17 mouse cellular contexts compared by ENCODE assay signal in the genomic region with DNA sequence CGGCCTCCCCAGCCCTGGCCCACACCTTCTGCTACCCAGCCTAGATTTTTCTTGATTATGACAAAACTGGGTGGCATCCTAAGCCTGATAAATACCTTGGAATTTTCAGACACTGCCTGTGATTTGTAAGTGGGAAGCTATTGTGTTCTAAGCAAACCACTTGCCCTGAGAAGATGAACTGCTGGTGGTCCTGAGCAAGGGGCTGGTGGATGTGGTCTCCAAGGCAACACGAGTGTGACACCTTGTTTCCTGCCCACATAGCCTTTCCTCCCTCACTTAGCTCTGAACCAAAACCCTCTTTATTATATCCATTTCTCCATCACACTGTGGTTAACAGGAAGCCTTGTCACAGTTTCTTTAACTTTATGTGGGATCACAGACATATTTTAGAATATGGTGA.
DNase-seq lines count a peak whose midpoint lies in the region; ATAC-seq and TF ChIP-seq lines count a peak whose summit lies in the region.
"Had no signal": no experiment of that assay in that cellular context is flagged by ENCODE, and none has a peak within 500 bp of the region (broad histone marks: within the 10 kb centered on the region; RNA-seq: fewer than 3 reads in every experiment).

No protein-coding gene starts in this region.

- no peaks in the 10 kb centered on the region for H3K9me3 ChIP-seq in lung, embryonic 14.5 days (ENCODE audit: low read depth, low read length)
- H3K9me3 ChIP-seq in forebrain, embryonic 15.5 days = no peaks in the 10 kb centered on the region
- no peaks in the 10 kb centered on the region for H3K9me3 ChIP-seq in midbrain, postnatal 0 days (ENCODE audit: low read length)
- H3K9me3 ChIP-seq: embryonic facial prominence, embryonic 15.5 days had no signal

- no peak for TF ChIP-seq CTCF in lung, embryonic 14.5 days (IDR thresholded peaks at IDR 0.05; ENCODE audit: low read depth)
- no peak for TF ChIP-seq CTCF in embryonic fibroblast, embryonic 13.5 days (IDR thresholded peaks at IDR 0.05; ENCODE audit: borderline replicate concordance, insufficient read depth, low read length)
- no peak for TF ChIP-seq CTCF in midbrain, postnatal 0 days (IDR thresholded peaks at IDR 0.05)

- no peak overlapping the region for H3K4me2 ChIP-seq in lung, embryonic 14.5 days
- no peak overlapping the region for H3K4me2 ChIP-seq in forebrain, embryonic 15.5 days (replicated peaks)
- H3K4me2 ChIP-seq in midbrain, postnatal 0 days (ENCODE audit: low read depth, low read length, poor library complexity, severe bottlenecking) = no peak overlapping the region
- H3K4me2 ChIP-seq: embryonic facial prominence, embryonic 15.5 days had no signal

- WGBS in lung, embryonic 14.5 days = 54% methylated on average over 2 of the region's 2 CpGs
- 13% methylated on average over 2 of the region's 2 CpGs for WGBS in forebrain, embryonic 15.5 days
- WGBS in midbrain, postnatal 0 days = 30% methylated on average over 2 of the region's 2 CpGs

- H3K4me1 ChIP-seq in lung, embryonic 14.5 days (ENCODE audit: insufficient read depth) = no peaks in the 10 kb centered on the region
- peaks cover 5% of the 10 kb centered on the region; the same call in 1 of the 2 replicates for H3K4me1 ChIP-seq in embryonic fibroblast, embryonic 13.5 days (ENCODE audit: control insufficient read depth, insufficient read depth, low read length)
- H3K4me1 ChIP-seq in forebrain, embryonic 15.5 days = peaks cover 26% of the 10 kb centered on the region; the same call in 1 of the 2 replicates
- H3K4me1 ChIP-seq in midbrain, postnatal 0 days (ENCODE audit: insufficient read depth, low read length) = peaks cover 3% of the 10 kb centered on the region
- H3K4me1 ChIP-seq: embryonic facial prominence, embryonic 15.5 days had no signal

- no peak overlapping the region for H3K9ac ChIP-seq in lung, embryonic 14.5 days
- H3K9ac ChIP-seq in forebrain, embryonic 15.5 days (replicated peaks) = no peak overlapping the region
- no peak overlapping the region for H3K9ac ChIP-seq in midbrain, postnatal 0 days (replicated peaks; ENCODE audit: low read length, poor library complexity, severe bottlenecking)
- H3K9ac ChIP-seq: embryonic facial prominence, embryonic 15.5 days; liver, postnatal 0 days had no signal

- H3K4me3 ChIP-seq in lung, embryonic 14.5 days (ENCODE audit: low read depth, low read length) = no peak overlapping the region
- no peak overlapping the region for H3K4me3 ChIP-seq in embryonic fibroblast, embryonic 13.5 days (ENCODE audit: insufficient read depth, low read length)
- H3K4me3 ChIP-seq in forebrain, embryonic 15.5 days = no peak overlapping the region
- H3K4me3 ChIP-seq in midbrain, postnatal 0 days (ENCODE audit: low read depth, low read length) = no peak overlapping the region
- H3K4me3 ChIP-seq: embryonic facial prominence, embryonic 15.5 days had no signal

- peak; percentile 22; the same call in 1 of the 2 replicates for ATAC-seq in lung, embryonic 14.5 days (ENCODE audit: insufficient read depth)
- no peak; the same call in 1 of the 2 replicates for ATAC-seq in forebrain, embryonic 15.5 days (replicated peaks)
- ATAC-seq in midbrain, postnatal 0 days (ENCODE audit: low FRiP score) = peak; percentile 10; the same call in 1 of the 2 replicates
- ATAC-seq: activated CD4-positive, CD25-positive, alpha-beta regulatory T cell, adult 4 months; liver, postnatal 0 days had no signal

- H3K36me3 ChIP-seq in lung, embryonic 14.5 days (ENCODE audit: insufficient read depth) = no peaks in the 10 kb centered on the region
- no peaks in the 10 kb centered on the region for H3K36me3 ChIP-seq in forebrain, embryonic 15.5 days
- no peaks in the 10 kb centered on the region for H3K36me3 ChIP-seq in midbrain, postnatal 0 days (ENCODE audit: insufficient read depth, low read length)
- H3K36me3 ChIP-seq: embryonic facial prominence, embryonic 15.5 days had no signal

- TF ChIP-seq POLR2A in embryonic fibroblast, embryonic 13.5 days (IDR thresholded peaks at IDR 0.05; ENCODE audit: low read depth, low read length) = no peak

- no peaks in the 10 kb centered on the region for H3K27me3 ChIP-seq in lung, embryonic 14.5 days (ENCODE audit: insufficient read depth, low read length)
- no peaks in the 10 kb centered on the region for H3K27me3 ChIP-seq in forebrain, embryonic 15.5 days
- no peaks in the 10 kb centered on the region for H3K27me3 ChIP-seq in midbrain, postnatal 0 days (ENCODE audit: insufficient read depth, low read length)
- H3K27me3 ChIP-seq: embryonic facial prominence, embryonic 15.5 days; Patski had no signal

- no peak overlapping the region for H3K27ac ChIP-seq in lung, embryonic 14.5 days (ENCODE audit: low read depth)
- H3K27ac ChIP-seq in embryonic fibroblast, embryonic 13.5 days (ENCODE audit: insufficient read depth, low read length) = peak overlapping the region; percentile 2; the same call in 1 of the 2 replicates
- H3K27ac ChIP-seq in forebrain, embryonic 15.5 days (replicated peaks) = peak overlapping the region; percentile 69
- no peak overlapping the region for H3K27ac ChIP-seq in midbrain, postnatal 0 days (ENCODE audit: low read depth, low read length)
- H3K27ac ChIP-seq: embryonic facial prominence, embryonic 15.5 days had no signal

- no peak for DNase-seq in lung, embryonic 14.5 days
- DNase-seq in lung, postnatal 14 days = no peak
- DNase-seq in midbrain, postnatal 0 days (ENCODE audit: low spot score) = no peak
- DNase-seq in right cerebral cortex, postnatal 14 days = no peak
- no peak for DNase-seq in gastrocnemius, postnatal 25 days
- DNase-seq in left cerebral cortex, adult 18-20 months (ENCODE audit: low spot score in 2 of 2) = no peak
- DNase-seq: cerebellum, adult 9-11 months; embryo, embryonic 11 days; gastrocnemius, postnatal 14 days; liver; liver, postnatal 0 days; lung, postnatal 4 days had no signal

Comparison
In these comparisons a context has a peak if more than half of its experiments do, and no peak if none do; other contexts are left out.
1. H3K27ac ChIP-seq: peak in embryonic fibroblast, embryonic 13.5 days (single experiment) and forebrain, embryonic 15.5 days (single experiment); none in lung, embryonic 14.5 days (single experiment) and midbrain, postnatal 0 days (single experiment).